Mouse (Mus musculus): Measurements from ENCODE around the gene Pygl.
A peak's percentile ranks its signal among the peaks of the same experiment; 100 is the strongest.
"Not testable (repeated sequence)": the region's sequence is repeated elsewhere in the genome, so short reads cannot be mapped to it uniquely, and the experiment has no call there.

The Pygl gene

DNA sequence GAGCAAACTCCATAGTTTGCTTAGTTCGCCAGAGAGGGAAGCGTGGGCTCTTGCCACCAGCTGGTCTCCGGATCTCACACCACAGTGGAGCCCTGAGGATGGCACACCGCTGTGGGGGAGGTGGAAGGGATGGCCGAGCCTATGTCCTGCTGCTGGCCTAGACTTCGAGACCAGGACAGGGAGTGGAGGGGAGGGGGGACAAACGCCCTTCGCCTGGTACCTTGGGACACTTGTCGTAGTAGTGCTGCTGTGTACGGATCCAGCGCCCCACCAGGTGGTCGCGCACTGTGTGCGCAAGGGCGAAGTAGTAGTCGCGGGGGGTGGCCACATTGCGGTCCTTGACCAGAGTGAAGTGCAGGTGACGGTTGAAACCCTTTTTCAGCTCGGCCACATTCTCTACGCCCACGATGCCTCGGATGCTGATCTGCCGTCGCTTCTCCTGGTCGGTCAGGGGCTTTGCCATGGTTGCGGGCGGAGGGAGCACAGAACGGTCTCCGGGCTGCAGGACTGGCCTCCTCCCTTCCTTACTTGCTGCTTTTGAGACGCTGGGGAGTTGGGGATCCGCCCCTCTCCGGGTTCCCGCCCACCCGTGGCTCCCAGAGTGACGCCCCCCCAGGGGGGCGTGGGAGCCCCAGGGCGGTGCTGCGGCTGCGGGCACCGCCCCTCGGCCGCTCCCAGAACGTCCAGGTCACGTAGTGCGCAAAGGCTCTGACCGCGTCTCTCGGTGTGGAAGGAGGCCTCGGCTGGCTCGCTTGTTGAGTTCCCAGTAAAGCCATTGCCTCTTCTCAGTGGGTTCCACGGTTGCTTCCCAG is 4.0 kb downstream of the Pygl start:
- DNase-seq (ENCODE audit: low spot score) = peak; percentile 85

GRCm38 (mm10) chr12:70226655-70227054 is 4.6 kb downstream of the Pygl start:
- DNase-seq (ENCODE audit: low spot score) = no peak

GRCm38 (mm10) chr12:70223331-70223730 is 8.0 kb downstream of the Pygl start:
- no peak for DNase-seq (ENCODE audit: low spot score)

DNA sequence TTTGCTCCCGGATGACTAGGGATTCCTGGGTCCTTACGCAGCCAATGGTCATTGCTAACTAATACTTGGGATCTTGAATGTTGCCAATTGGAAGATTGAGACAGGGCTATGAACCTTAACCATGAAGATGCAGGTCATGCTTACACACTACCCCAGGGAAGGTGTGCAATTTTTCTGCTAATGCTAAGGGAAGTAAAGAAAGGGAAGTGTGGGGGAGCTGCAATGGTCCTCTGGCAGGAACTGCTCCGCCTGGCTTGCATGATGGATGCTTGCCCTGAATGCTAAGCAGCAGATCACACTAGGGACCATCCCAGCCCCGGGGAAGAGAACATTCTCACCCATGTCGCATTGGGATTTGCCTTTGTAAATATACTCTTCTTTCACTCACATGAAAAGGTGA is 9.9 kb downstream of the Pygl start:
- DNase-seq (ENCODE audit: low spot score) = no peak

DNA sequence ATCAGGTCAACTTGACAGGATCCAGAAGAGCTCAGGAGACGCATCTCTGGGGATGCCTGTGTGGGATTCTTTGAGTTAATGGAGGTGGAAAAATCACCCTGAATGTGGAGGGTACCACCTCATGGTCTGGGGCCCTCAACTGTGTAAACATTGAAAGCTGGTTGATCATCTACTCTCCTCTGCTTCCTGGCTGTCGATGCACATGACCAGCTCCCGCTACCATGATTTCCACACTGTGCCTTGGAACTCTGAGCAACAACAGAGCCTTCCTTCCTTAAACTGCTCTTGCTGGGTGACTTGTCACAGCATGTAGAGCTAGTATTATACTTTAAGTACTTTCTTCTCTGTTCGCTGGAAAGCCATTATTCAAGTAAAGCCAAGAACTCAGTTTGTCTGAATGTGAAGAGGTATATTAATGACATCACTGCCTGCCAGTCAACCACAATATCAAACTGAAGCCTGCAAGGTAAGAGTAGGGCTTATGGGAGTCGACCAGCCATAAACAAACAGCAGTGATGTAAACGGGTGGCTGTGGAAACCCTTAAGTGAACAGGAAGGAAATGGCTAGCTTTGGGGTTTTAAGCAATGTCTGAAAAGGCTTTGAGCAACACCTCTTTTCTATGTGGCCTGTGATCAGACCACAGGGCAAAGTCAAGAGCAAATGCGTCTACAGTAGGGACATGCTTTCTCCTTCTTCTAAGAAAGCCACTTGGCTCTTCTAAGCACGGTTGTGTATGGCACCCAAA is 12.3 kb downstream of the Pygl start:
- no peak for DNase-seq (ENCODE audit: low spot score)

DNA sequence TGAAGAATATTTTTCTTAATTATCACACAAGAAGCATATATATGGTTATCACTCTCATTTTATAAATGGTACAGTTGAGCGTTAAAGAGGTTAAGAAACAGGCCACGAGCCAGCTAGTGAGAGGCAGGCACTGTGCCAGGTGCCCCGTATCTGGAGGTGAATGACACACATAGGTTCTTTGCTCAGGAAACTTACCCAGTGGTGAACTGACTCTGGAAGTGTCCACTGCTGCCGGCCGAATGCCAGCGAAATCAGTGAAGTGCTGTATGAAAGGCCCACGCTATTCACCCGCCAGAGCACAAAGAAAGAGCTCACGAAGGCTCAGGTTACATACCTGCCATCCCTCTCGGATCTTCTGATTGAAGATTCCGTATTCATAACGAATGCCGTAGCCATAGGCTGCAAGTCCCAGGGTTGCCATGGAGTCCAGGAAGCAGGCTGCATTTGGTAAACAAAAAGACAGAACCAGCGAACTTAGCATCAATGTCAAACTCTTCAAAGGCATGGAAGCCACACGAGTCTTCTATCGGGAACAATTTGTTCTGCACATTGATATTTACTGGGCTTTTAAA is 15.0 kb downstream of the Pygl start:
- DNase-seq (ENCODE audit: low spot score) = no peak

- no peak for DNase-seq (ENCODE audit: low spot score)
Measured at GRCm38 (mm10) chr12:70214281-70214680, 17.0 kb downstream of the Pygl start.

DNA sequence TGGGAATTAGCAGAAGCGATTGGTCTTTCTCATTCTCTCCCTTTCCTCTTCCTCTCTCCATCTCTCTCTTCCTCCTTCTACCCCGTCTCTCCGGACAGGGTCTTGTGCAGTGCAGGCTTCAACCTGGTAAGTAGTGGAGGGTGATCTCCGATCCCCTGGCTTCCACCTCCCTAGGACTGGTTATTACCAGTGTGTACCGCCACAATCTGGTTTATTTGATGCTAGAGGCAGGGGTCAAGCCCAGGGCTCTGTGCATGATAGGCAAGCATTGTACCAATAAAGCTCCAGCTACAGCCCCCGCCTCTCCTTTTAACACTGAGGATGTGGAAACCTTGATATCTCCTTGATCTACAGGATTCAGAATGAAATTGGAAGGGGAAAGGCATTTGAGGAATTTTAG is 17.7 kb downstream of the Pygl start:
- no peak for DNase-seq (ENCODE audit: low spot score)

DNA sequence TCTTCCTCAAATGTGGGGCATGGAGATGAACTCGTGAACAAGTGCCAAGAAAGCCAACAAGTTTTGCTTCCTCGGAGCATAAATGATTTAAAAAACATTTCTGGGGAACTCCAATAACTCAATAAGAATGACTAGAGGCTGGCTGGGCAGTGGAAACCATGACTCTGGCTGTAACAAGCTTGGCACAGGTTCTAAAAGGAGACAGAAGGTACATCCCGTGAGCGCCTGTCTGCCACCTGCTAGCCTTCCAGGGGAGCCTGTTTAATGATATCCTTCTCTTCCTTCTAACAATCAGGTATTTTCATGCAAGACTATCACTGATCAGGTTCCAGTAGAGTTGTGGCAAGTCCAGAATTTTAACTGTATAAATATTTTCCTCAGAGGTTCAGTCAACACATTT is 18.8 kb downstream of the Pygl start:
- DNase-seq (ENCODE audit: low spot score) = no peak

GRCm38 (mm10) chr12:70208214-70208613 is 23.1 kb downstream of the Pygl start:
- no peak for DNase-seq (ENCODE audit: low spot score)

- no peak for DNase-seq (ENCODE audit: low spot score)
Measured at GRCm38 (mm10) chr12:70204433-70204832, 26.9 kb downstream of the Pygl start.

DNA sequence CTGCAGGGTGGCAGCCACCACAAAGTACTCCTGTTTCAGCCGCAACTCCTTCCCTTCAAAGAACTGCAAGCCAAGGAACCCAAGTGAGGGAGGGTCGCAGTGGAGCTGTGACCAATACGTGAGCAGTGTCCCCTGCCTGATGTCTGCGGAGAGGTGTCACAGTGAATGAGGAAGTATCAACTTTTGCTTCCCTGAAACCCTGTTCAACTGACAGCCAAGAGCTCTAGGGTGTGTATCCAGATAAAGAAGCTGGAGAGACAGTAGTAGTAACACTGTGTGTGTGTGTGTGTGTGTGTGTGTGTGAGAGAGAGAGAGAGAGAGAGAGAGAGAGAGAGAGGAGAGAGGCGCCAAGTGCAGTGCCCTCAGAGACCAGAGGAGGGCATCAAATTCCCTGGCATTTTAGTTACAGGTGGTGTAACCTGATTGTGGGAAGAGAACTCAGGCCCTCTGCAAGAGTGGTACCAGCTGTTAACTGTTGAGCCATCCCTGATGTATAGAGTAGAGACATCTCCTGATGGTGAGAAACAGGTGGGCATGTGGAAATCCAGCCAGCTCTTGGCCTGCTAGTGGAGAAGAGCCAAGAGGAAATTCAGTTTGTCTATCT is 29.3 kb downstream of the Pygl start:
- no peak for DNase-seq (ENCODE audit: low spot score)

DNA sequence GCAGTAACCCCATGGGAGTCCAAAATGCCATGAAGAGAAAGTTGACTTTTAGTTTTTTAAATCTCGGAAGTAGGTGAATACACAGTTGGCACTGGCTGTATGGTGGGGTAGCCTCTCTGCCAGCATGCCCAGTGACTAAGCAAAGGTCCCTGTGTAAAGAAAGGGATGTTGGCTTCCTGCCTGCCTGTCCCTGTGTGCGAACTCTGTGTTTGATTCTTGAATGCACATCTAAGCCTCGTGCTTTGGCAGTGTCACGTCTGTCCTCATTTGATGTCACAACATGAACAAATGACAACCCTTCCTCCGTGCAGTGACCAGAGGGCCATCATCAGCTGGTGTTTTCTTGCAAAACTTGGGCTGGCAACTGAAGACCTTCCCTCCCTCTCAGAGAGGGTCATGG is 34.9 kb downstream of the Pygl start:
- DNase-seq (ENCODE audit: low spot score) = no peak

- no peak for DNase-seq (ENCODE audit: low spot score)
Measured at GRCm38 (mm10) chr12:70195426-70195825, 35.9 kb downstream of the Pygl start.

- no peak for DNase-seq (ENCODE audit: low spot score)
Measured at GRCm38 (mm10) chr12:70192267-70192727, 39.0 kb downstream of the Pygl start.

DNA sequence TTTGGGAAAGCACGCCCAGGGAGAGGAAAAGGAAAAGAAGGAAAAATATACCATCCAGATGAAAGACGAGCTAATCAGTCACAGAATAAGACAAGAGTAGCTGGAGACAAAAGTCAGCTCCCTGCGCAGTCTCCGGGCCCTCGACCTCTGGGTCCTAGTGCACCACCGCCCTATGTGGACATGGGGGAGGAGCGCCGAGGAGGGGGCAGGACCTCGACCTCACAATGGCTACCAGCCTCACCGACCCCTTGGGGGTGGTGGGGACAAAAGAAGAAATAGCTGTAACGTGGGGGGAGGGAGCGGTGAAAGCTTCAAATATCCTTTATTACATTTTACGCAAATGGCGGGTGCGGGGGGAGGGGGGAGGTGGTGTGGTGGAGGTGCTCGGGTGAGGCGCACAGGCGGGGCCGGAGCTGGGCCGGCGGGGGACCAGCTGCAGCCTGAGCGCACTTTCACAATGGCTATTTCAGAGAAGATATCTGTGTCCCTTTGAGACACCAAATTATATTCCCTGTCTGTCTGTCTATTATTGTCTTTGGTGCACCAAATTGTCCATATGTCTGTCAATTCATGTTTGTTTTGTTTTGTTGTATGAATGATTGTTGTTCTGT is 47.0 kb downstream of the Pygl start:
- DNase-seq (ENCODE audit: low spot score) = no peak

DNA sequence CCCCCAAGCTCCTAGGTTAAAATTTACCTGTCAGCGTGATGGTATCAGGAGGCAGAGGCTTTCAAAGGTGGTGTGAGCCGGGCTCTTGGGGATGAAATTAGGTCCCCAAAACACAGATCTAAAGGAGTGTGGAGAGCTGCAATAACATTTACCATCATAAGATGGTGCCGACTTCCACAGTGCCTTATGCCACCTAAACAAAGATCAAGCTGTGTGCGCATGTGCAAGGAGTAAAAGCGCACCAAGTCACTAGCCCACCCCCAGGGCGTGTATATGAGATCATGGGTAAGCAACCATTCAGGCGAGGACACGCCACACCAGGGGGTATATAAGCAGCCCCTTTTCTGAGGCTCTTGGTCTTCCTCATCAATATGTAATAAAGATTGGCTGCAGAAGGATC is 47.8 kb downstream of the Pygl start:
- not testable (repeated sequence) for DNase-seq (ENCODE audit: low spot score)

GRCm38 (mm10) chr12:70169969-70170368 is 61.3 kb downstream of the Pygl start:
- DNase-seq (ENCODE audit: low spot score) = no peak

DNA sequence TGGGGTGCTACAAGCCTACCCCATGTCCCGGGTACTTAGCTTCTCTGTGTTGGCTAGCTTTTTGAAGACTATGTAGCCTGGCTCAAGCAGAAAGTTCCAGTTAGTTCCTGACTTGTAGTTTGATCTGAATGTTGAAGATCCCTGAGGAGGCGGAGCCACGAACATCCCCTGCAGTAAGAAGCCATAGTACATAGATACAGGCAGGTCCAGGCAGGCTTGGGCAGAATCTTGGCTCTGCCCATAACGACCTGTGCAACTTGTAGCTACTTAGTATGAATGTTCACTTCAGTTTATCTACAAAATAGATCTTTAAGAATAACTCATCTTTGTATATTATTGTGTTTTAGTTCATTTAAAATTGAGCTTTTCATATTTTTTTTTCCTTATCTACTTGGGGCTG is 63.3 kb downstream of the Pygl start:
- DNase-seq (ENCODE audit: low spot score) = no peak

GRCm38 (mm10) chr12:70164741-70165140 is 66.5 kb downstream of the Pygl start:
- no peak for DNase-seq (ENCODE audit: low spot score)

DNA sequence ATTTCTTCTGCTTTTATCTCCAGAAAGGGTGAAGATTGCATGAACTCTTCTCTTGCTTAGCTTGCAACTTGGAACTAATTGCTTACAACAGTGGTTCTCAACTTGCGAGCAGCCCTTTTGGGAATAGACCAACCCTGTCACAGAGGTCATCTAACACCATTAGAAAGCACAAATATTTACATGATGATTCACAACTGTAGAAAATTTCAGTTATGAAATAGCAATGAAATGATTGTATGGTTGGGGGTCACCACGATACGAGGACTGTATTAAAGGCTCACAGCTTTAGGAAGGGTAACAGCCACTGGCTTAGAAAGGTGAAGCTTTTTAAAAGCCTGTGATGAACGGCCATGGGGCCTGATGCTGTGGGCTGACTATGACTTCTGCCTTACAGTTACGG is 70.2 kb downstream of the Pygl start:
- DNase-seq (ENCODE audit: low spot score) = no peak
